Mouse (Mus musculus): ENCODE data around the gene Mrpl45. TPM values are rescaled to one million over a fixed set of nuclear protein-coding genes. Genes with fewer than 3 reads are reported as not detected.

Mrpl45 gene
- polyA plus RNA-seq, 1 experiment from 2014 or later: 43.4 TPM

DNA sequence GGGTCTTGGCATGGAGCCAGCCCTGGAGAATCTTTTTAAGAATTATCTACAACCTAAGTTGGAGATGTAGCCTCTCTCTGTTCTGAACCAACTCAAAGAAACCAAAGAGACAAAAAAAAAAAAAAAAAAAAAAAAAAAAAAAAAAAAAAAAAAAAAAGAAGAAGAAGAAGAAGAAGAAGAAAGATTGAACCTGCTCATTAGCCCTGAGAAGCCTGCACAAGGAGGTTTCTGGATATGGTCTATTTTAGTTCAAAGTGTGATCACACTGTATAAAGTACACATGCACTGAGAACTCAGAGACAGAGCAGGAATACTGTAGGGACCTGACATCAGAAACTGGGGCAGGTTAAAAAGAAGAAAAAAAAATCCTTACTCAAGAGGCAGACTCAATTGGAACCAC is 27.9 kb upstream of the Mrpl45 start:
- no peak overlapping the region for H3K27ac ChIP-seq (ENCODE audit: low read depth, low read length)
- no peak for ATAC-seq

DNA sequence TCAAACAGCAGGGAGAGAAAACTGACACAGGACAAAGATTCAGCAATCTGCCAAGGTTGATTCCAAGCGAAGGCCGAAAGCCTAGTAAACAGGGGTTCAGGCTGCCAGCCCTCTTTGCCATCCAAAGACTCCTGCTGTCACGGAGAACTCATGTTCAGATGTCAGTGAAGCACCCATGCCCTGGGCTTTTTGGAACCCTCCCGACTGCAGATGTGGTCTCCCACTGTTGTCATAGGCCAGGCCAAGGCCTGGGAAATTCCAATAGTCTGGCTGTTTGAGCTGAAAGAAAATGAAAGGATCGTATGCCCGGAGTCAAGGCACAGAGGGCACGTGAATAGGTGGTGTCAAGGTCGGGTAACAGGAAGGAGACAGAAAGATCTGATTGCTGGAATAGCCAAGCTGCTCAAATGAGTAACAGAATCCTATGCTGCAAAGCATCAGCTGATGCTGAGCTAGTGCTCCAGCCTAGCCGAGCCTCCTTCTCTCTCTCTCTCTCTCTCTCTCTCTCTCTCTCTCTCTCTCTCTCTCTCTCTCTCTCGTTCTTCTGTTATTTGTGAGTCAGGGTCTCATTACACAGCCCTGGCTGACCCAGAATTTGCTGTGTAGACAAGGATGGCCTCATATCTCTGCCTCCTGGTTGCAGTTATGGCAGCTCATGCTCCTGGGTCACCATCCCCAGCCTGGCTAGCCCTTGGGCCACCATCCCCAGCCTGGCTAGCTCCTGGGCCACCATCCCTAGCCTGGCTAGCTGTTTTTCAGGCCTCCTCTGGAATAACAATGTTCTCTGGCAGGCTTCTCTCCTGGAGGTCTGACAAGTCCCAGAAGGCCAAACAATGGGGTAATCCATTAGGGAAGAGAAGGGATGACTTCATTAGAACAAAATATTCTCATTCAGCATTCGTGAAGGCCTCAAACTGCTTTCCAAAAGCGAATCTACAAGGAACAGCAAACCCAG is 26.0 kb upstream of the Mrpl45 start:
- Histone ChIP-seq H3K9me3 (replicated peaks; ENCODE audit: control insufficient read depth, low read length) (no peaks in the 10 kb centered on the region), H3K27me3 (replicated peaks; ENCODE audit: control insufficient read depth, insufficient read depth, low read length) (no peaks in the 10 kb centered on the region), H3K4me3 (ENCODE audit: low read depth, low read length) (no peak overlapping the region), H3K9ac (ENCODE audit: low read length) (no peak overlapping the region), H3K27ac (ENCODE audit: low read depth, low read length) (peak overlapping the region; percentile 16; the same call in 1 of the 2 replicates), H3K4me2 (ENCODE audit: low read length) (no peak overlapping the region), H3K36me3 (ENCODE audit: control insufficient read depth, insufficient read depth, low read length) (no peaks in the 10 kb centered on the region), H3K4me1 (ENCODE audit: control insufficient read depth, insufficient read depth, low read length) (no peaks in the 10 kb centered on the region)
- DNase-seq (ENCODE audit: low spot score) (no peak), ATAC-seq (no peak)
- 49% methylated on average over 12 of the region's 12 CpGs for WGBS

More for the DNA sequence above, 27.9 kb upstream of the Mrpl45 start:
- Histone ChIP-seq H3K9ac (ENCODE audit: low read length) (no peak overlapping the region), H3K9me3 (replicated peaks; ENCODE audit: control insufficient read depth, low read length) (no peaks in the 10 kb centered on the region), H3K4me2 (ENCODE audit: low read length) (no peak overlapping the region), H3K4me1 (ENCODE audit: control insufficient read depth, insufficient read depth, low read length) (no peaks in the 10 kb centered on the region), H3K4me3 (ENCODE audit: low read depth, low read length) (no peak overlapping the region), H3K36me3 (ENCODE audit: control insufficient read depth, insufficient read depth, low read length) (no peaks in the 10 kb centered on the region), H3K27me3 (replicated peaks; ENCODE audit: control insufficient read depth, insufficient read depth, low read length) (no peaks in the 10 kb centered on the region)
- no peak for DNase-seq (ENCODE audit: low spot score)

DNA sequence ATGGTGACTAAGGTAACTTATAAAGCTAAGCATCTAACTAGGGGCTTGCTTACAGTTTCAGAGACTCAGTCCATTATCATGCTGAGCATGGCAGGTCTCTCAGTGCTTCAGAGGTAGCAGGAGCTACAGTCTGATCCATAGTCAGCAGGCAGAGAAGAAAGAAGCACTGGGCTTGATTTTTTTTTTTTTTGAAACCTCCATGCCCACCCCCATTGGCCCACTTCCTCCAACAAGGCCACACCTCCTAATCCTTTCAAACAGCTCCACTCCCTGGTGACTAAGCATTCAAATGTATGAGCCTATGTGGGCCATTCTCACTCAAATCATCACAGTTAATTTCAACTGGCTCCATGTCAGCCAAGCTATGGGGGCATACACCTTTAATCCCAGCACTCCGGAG is 22.8 kb upstream of the Mrpl45 start:
- ATAC-seq (no peak), DNase-seq (ENCODE audit: low spot score) (no peak)
- H3K9ac ChIP-seq (ENCODE audit: low read length): no peak overlapping the region
- no peaks in the 10 kb centered on the region for H3K36me3 ChIP-seq (ENCODE audit: control insufficient read depth, insufficient read depth, low read length)
- no peak overlapping the region for H3K27ac ChIP-seq (ENCODE audit: low read depth, low read length)
- no peaks in the 10 kb centered on the region for H3K27me3 ChIP-seq (replicated peaks; ENCODE audit: control insufficient read depth, insufficient read depth, low read length)
- 93% methylated on average over 1 of the region's 1 CpGs for WGBS
- no peak overlapping the region for H3K4me2 ChIP-seq (ENCODE audit: low read length)
- no peaks in the 10 kb centered on the region for H3K9me3 ChIP-seq (replicated peaks; ENCODE audit: control insufficient read depth, low read length)
- H3K4me3 ChIP-seq (ENCODE audit: low read depth, low read length): no peak overlapping the region
- H3K4me1 ChIP-seq (ENCODE audit: control insufficient read depth, insufficient read depth, low read length): no peaks in the 10 kb centered on the region

DNA sequence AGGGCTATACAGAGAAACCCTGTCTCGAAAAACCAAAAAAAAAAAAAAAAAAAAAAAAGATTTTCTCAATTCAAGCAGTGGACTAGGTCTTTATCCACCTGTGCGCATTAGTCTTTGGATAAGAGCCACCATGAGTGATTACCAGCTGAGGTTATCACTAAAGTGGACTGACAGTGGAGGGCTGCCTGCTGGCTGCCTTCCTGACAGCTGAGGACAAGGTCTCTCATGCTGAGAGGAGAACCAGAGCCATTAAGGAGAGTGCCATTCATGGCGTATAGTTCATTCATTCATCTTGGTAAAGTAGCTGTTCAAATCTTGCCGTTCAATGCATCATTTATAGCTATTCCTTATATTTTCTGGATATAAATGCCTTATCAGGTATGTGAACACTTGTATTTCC is 19.0 kb upstream of the Mrpl45 start:
- Histone ChIP-seq H3K4me3 (ENCODE audit: low read depth, low read length) (no peak overlapping the region), H3K27ac (ENCODE audit: low read depth, low read length) (no peak overlapping the region), H3K27me3 (replicated peaks; ENCODE audit: control insufficient read depth, insufficient read depth, low read length) (no peaks in the 10 kb centered on the region), H3K4me1 (ENCODE audit: control insufficient read depth, insufficient read depth, low read length) (no peaks in the 10 kb centered on the region), H3K9me3 (replicated peaks; ENCODE audit: control insufficient read depth, low read length) (no peaks in the 10 kb centered on the region), H3K9ac (ENCODE audit: low read length) (no peak overlapping the region), H3K4me2 (ENCODE audit: low read length) (no peak overlapping the region), H3K36me3 (ENCODE audit: control insufficient read depth, insufficient read depth, low read length) (no peaks in the 10 kb centered on the region)
- no peak for ATAC-seq
- 86% methylated on average over 3 of the region's 4 CpGs for WGBS
- no peak for DNase-seq (ENCODE audit: low spot score)

DNA sequence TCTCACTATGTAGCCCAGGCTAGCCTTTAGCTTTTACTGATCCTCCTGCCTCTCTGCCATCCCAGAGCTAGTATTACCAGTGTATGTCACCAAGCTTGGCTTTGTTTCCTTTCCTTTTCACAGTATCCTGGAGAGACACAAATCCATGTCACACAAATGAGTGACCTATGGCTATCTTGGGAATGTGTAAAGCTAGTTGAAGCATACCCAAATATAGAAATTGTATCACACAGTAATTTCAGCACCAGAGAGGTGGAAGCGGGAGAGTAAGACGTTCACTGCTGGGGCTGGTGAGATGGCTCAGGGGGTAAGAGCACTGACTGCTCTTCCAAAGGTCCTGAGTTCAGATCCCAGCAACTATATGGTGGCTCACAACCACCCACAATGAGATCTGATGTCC is 15.6 kb upstream of the Mrpl45 start:
- Histone ChIP-seq H3K9me3 (replicated peaks; ENCODE audit: control insufficient read depth, low read length) (no peaks in the 10 kb centered on the region), H3K4me1 (ENCODE audit: control insufficient read depth, insufficient read depth, low read length) (no peaks in the 10 kb centered on the region; the same call in 1 of the 2 replicates), H3K27ac (ENCODE audit: low read depth, low read length) (no peak overlapping the region), H3K36me3 (ENCODE audit: control insufficient read depth, insufficient read depth, low read length) (no peaks in the 10 kb centered on the region), H3K4me3 (ENCODE audit: low read depth, low read length) (no peak overlapping the region), H3K9ac (ENCODE audit: low read length) (no peak overlapping the region), H3K4me2 (ENCODE audit: low read length) (no peak overlapping the region), H3K27me3 (replicated peaks; ENCODE audit: control insufficient read depth, insufficient read depth, low read length) (no peaks in the 10 kb centered on the region)
- WGBS: 99% methylated on average over 2 of the region's 2 CpGs
- ATAC-seq: no peak
- DNase-seq (ENCODE audit: low spot score): no peak

DNA sequence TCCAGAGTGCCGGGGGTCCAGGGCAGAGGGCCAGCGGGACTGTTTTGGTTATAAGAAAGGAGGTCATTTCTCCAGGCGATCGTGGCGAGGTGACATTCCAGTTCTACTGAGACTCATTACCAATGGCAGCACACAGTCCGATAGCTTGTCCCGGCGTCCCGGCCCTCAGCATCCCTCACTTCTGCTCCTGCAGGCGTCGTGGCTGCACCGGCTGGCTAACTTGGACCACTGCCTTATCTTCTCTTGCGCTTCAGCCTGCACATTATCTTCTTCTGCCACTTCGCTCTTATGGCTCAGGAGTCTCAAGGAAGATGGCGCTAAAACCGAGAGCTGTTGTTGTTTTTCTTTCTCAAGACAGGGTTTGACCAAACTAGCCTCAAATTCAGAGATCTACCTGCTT is 14.1 kb upstream of the Mrpl45 start:
- Histone ChIP-seq H3K9me3 (replicated peaks; ENCODE audit: control insufficient read depth, low read length) (no peaks in the 10 kb centered on the region), H3K36me3 (ENCODE audit: control insufficient read depth, insufficient read depth, low read length) (no peaks in the 10 kb centered on the region), H3K4me1 (ENCODE audit: control insufficient read depth, insufficient read depth, low read length) (no peaks in the 10 kb centered on the region; the same call in 1 of the 2 replicates), H3K27me3 (replicated peaks; ENCODE audit: control insufficient read depth, insufficient read depth, low read length) (no peaks in the 10 kb centered on the region), H3K4me3 (ENCODE audit: low read depth, low read length) (no peak overlapping the region), H3K4me2 (ENCODE audit: low read length) (no peak overlapping the region), H3K27ac (ENCODE audit: low read depth, low read length) (no peak overlapping the region), H3K9ac (ENCODE audit: low read length) (no peak overlapping the region)
- WGBS: 89% methylated on average over 16 of the region's 16 CpGs
- ATAC-seq: no peak
- DNase-seq (ENCODE audit: low spot score): no peak

DNA sequence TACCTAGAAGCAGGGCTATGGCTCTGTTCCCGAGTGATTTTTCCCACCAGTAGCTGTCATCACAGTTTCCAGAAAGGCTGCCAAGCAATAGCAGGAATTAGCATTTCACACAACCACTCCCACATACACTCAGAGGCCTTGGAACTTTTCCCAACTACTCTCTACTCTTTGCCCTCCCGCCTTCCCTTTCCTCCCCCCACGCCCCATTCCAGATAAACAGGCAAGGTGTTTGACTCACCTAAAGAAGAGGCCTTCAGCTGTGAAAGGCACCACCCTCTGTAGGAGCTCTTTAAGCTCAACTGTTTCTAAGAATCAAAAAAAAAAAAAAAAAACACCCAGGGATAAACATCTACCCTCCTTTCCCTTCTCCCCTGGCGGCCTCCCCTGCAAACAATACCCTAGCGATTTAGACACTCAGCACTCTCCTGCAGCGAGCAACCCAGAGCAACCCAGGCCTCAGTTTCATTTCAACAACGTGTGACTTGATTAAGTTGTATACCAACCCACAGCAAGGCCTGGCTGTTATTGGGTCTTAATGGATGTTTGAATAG is 13.2 kb upstream of the Mrpl45 start:
- peak overlapping the region; percentile 50; the same call in 1 of the 2 replicates for H3K27ac ChIP-seq (ENCODE audit: low read depth, low read length)
- H3K4me2 ChIP-seq (ENCODE audit: low read length): no peak overlapping the region
- H3K4me1 ChIP-seq (ENCODE audit: control insufficient read depth, insufficient read depth, low read length): no peaks in the 10 kb centered on the region; the same call in 1 of the 2 replicates
- no peak overlapping the region for H3K9ac ChIP-seq (ENCODE audit: low read length)
- no peaks in the 10 kb centered on the region for H3K36me3 ChIP-seq (ENCODE audit: control insufficient read depth, insufficient read depth, low read length)
- WGBS: 11% methylated on average over 7 of the region's 7 CpGs
- H3K9me3 ChIP-seq (replicated peaks; ENCODE audit: control insufficient read depth, low read length): no peaks in the 10 kb centered on the region
- DNase-seq (ENCODE audit: low spot score) (peak; percentile 81), ATAC-seq (no peak)
- H3K4me3 ChIP-seq (ENCODE audit: low read depth, low read length): no peak overlapping the region
- no peaks in the 10 kb centered on the region for H3K27me3 ChIP-seq (replicated peaks; ENCODE audit: control insufficient read depth, insufficient read depth, low read length)

DNA sequence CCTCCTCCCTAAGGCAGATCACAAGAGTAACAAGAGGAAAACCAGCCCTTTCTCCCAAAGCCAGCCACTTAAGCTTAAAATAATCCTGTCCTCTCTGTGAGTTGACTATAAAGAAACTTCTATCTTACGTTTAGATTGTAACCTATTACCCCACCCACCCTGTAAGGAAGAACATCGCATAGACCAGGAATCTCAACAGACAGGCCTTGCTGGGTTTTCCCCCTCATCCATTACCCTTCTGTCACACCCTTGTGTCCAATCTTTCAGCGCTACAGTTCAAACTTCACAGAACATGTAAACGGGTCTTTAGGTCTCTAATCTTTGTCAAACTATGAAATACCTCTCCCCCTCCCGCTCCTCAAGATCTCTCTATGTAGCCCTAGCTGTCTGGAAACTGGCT is 10.9 kb upstream of the Mrpl45 start:
- ATAC-seq: no peak
- no peak overlapping the region for H3K4me2 ChIP-seq (ENCODE audit: low read length)
- H3K36me3 ChIP-seq (ENCODE audit: control insufficient read depth, insufficient read depth, low read length): no peaks in the 10 kb centered on the region
- no peak overlapping the region for H3K9ac ChIP-seq (ENCODE audit: low read length)
- no peak overlapping the region for H3K4me3 ChIP-seq (ENCODE audit: low read depth, low read length)
- H3K27ac ChIP-seq (ENCODE audit: low read depth, low read length): no peak overlapping the region
- no peaks in the 10 kb centered on the region for H3K9me3 ChIP-seq (replicated peaks; ENCODE audit: control insufficient read depth, low read length)
- WGBS: 87% methylated on average over 5 of the region's 5 CpGs
- DNase-seq (ENCODE audit: low spot score): no peak
- H3K4me1 ChIP-seq (ENCODE audit: control insufficient read depth, insufficient read depth, low read length): peaks cover 3% of the 10 kb centered on the region
- H3K27me3 ChIP-seq (replicated peaks; ENCODE audit: control insufficient read depth, insufficient read depth, low read length): no peaks in the 10 kb centered on the region
